Mouse (Mus musculus) left cerebral cortex, adult 18-20 months (tissue): ENCODE measurements around the gene Olfr1286. TPM values are rescaled to one million over a fixed set of nuclear protein-coding genes. Genes with fewer than 3 reads are reported as not detected.

Source experiments
- DNase-seq, 2 experiments: peaks; one replicate each; pipeline ENCODE4 v3.0.0; 2021 to 2022; ENCODE audit warnings: low spot score in 2 of 2, mixed read lengths in 1 of 2
- long read RNA-seq, 2 experiments: library from polyadenylated mRNA; stranded (forward); transcript quantifications; one replicate each; pipeline ENCODE4 v2.0.0; 2021
- total RNA-seq, 2 experiments: library from RNA; stranded (reverse); gene quantifications; 2 replicates each; pipeline ENCODE4 v1.2.3; 2021

Olfr1286 gene
- total RNA-seq, result not detected
- long read RNA-seq, experiment 1, result 0 reads
- long read RNA-seq, experiment 2, result 0 reads

- DNase-seq, result no peak
These were observed at the start of gene Olfr1286 for GRCm38 (mm10) chr2:111422931-111423330. Olfr1286 (minus strand) TSS chr2:111423115.

- no peak for DNase-seq
These were observed 25.9 kb upstream of the Olfr1286 start, which contains the start of gene Olfr1287 for GRCm38 (mm10) chr2:111448842-111449241. Olfr1287 (plus strand) TSS chr2:111449142.

- DNase-seq, result no peak
These were observed 47.7 kb downstream of the Olfr1286 start, which contains the start of gene Olfr1284 for GRCm38 (mm10) chr2:111375222-111375621. Olfr1284 (plus strand) TSS chr2:111375522.

Other genes with a start within 250 kb of the Olfr1286 start
- gene 4930430A15Rik, start 193.5 kb downstream of the Olfr1286 start, total RNA-seq, result not detected
- gene Olfr1275, start 187.8 kb downstream of the Olfr1286 start, total RNA-seq, result not detected
- not detected for gene Olfr1276, start 168.6 kb downstream of the Olfr1286 start, total RNA-seq
- not detected for gene Olfr1277, start 149.0 kb downstream of the Olfr1286 start, total RNA-seq
- gene Olfr1278, start 133.0 kb downstream of the Olfr1286 start, total RNA-seq, result not detected
- not detected for gene Olfr1279, start 122.5 kb downstream of the Olfr1286 start, total RNA-seq
- not detected for gene Olfr1280, start 109.1 kb downstream of the Olfr1286 start, total RNA-seq
- not detected for gene Olfr1281, start 96.6 kb downstream of the Olfr1286 start, total RNA-seq
- gene Olfr1282, start 87.0 kb downstream of the Olfr1286 start, total RNA-seq, result not detected
- not detected for gene Olfr1283, start 56.3 kb downstream of the Olfr1286 start, total RNA-seq
- gene Olfr1284, start 47.6 kb downstream of the Olfr1286 start, total RNA-seq, result not detected
- not detected for gene Olfr1287, start 26.0 kb upstream of the Olfr1286 start, total RNA-seq
- gene Olfr1288, start 51.0 kb upstream of the Olfr1286 start, total RNA-seq, result not detected
- gene Olfr1289, start 57.7 kb upstream of the Olfr1286 start, total RNA-seq, result not detected
- not detected for gene Olfr1290, start 70.7 kb upstream of the Olfr1286 start, total RNA-seq
- not detected for gene Olfr1291-ps1, start 74.1 kb upstream of the Olfr1286 start, total RNA-seq
- gene Olfr1293-ps, start 102.1 kb upstream of the Olfr1286 start, total RNA-seq, result not detected
- not detected for gene Olfr1294, start 117.2 kb upstream of the Olfr1286 start, total RNA-seq
- gene Olfr1295, start 146.6 kb upstream of the Olfr1286 start, total RNA-seq, result not detected
- gene Olfr1297, start 203.4 kb upstream of the Olfr1286 start, total RNA-seq, result not detected
- gene Olfr1298, start 226.1 kb upstream of the Olfr1286 start, total RNA-seq, result not detected
- not detected for gene Olfr1299, start 238.3 kb upstream of the Olfr1286 start, total RNA-seq